Mouse (Mus musculus) mouse embryonic stem cell (cell line): ENCODE measurements around the gene Gnai1.

ENCODE experiments used
- in situ Hi-C, 2 experiments: fragments of 300-500 bp; cut with MboI; formaldehyde crosslinking; loops; 1 replicate in 1 of 2; 3 replicates in 1 of 2; pipeline ENCODE4 v1.14.3; 2019 to 2020; ENCODE audit warnings: low sequenced_read_pairs in 2 of 2, low pct_unique_long_range_greater_than_20kb in 1 of 2, mixed read lengths in 1 of 2; ENCODE audit not compliant: unreplicated experiment in 1 of 2

Gnai1 gene

GRCm38 (mm10) chr5:18292744-18293143, 67.4 kb downstream of the Gnai1 start:
- in situ Hi-C loops, result no loop called here

- in situ Hi-C loops, result no loop called here
Observed at GRCm38 (mm10) chr5:18289530-18289929, 70.6 kb downstream of the Gnai1 start.

GRCm38 (mm10) chr5:18288694-18289093, 71.5 kb downstream of the Gnai1 start:
- in situ Hi-C loops, result no loop called here

- in situ Hi-C loops, result no loop called here
Observed at GRCm38 (mm10) chr5:18288079-18288478, 72.1 kb downstream of the Gnai1 start.

DNA sequence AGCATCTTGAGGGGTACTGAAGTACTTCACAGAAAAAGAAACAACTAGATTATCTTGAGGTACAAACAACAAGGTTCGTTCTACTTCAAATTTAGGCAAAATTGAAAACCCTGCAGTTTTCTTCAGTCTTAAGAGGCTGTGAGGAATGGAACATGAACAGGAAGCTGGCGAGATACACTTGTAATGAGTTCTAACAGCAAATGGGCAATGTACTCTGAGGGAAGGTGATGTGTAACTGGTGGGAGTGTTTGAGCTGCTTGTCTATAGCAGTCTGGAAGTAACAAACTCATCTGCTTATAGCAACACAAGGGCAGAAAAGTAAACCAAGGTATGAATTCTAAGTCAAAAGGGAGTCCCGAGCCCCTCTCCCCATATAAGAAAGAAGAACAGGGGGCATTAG, 78.1 kb downstream of the Gnai1 start:
- in situ Hi-C loops, result no loop called here

DNA sequence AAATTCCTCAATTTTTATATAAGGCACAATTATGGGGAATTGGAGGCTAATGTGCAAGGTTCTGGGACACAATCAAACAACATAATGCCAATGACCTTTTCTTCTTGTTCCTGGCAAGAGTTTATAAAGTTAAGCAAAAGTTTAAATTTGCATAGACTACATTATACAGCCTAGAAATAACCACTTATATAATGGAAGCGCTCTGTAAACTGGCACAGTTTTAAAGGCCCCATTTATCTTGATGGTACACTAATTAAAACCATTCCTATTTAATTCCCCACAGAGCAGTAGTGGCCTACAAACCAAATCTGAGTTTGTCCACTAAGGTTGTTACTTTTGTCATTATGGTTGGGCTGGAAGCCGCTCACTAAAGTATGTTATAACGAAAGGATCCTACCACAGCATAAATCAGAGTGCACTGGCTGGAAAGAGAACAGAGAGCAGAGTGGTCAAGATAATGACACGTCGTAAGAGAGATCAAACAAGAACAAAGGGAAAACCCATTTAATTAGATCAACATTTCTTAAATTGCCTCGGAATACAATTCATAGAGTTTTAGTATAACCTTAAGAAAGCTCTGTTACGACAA, 85.7 kb downstream of the Gnai1 start:
- in situ Hi-C loops, result no loop called here

DNA sequence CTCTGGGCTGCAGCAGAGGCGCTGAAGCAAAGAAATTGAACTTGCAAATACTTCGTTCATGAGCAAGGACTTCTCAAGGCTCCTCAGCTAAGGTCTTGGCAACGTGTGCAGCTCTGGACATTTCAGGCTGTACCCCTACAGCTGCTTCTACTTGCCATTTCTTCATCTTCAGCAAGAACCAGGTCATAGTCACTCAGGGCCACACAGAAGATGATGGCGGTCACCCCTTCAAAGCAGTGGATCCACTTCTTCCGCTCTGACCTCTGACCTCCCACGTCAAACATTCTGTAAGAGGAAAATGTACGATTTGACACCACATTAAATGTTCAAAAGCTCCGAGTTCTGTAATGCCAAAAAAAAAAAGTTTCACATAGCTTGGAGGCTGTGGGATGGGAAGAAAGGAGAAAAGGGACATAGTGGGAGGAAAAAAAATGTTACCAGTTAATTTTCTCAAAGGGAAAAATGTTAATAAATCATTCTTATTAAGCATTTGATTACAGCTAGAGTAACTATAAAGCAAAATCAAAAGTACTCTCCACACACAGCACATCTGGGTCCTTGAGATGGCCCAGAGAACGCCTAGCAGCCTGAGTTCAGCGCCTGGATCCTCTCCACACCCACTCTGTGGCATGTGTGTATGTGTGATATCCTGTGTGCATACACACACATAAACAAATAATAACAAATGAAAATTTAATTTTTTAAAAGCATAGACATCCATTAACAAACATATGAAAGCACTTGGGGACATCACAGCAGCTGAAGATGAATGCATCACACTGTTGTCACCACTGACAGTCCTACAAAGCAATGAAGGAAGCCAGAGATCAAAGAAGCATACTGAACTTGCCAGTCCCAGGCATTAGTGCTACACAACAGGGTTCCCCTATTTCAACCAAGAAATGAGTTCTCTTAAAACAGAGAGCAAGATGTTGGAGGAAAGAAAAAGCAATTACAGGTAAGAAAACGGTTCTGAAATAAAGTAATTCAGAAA, 86.6 kb downstream of the Gnai1 start:
- in situ Hi-C loops, result no loop called here

DNA sequence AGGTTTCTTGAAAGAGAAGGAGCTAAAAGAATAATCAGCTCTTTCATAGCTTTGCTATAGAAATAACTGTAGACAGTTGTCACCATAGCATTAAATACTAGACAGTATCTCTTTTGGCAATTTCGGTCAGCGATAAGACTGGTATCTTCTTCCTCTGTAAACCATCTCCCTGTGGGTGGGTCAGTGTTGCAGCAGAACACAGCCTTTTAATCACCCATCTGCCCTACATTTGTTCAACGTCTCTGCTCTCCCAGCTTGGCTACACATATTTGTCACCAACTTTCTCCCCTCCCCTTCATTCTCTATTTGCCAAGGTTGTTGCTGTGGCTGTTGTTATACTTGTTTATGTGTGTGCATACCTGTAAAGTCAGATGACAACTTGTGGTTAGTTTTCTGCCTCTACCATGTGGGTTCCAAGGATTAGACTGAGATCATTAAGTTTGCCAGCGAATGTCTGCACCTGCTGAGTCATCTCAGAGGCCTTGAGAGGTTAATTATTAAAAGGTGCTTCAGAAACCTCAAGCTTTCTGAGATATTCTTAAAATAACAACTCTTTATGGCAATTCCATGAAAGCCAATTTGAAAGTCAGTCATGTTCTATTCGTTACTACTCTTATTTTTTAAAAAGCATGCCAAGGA, 109.7 kb downstream of the Gnai1 start:
- in situ Hi-C loops, result no loop called here

DNA sequence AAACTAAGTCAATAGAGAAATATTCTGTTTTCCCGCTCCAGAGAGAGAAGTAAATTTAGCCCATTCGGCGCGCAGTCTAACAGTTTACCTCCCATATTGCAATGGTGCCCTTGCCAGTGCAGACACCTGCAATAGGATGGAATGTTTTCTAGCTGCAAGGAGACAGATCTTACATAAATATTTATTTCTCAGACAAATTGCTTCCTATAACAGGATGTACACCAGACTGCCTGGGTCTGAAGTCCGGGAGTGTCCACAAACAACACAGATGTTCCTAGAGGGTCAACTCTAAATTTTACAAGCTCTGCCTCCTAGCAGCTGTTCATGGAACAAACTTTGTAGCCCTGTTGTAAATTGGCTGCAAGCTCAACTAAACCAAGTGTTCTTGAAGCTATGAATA, 111.0 kb downstream of the Gnai1 start:
- in situ Hi-C loops, result no loop called here

DNA sequence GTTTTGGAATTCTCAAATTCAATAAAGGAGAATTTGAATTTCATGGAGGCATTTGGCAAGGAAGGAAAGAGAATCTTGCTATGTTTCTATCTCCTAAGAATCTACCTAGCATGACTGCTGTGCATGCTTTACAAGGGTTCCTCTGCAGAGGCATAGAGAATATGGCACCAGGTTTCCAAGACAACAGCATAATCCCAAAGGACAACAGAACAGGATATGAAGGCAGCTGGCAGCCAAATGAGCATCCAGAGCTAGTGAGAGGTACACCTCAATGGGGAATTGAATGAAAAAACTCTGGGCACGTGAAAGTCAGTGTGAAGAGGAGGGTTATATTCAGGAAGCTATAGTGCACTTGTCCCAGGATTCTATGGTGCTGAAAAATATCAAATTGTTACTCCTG, 130.8 kb downstream of the Gnai1 start:
- in situ Hi-C loops, result no loop called here

DNA sequence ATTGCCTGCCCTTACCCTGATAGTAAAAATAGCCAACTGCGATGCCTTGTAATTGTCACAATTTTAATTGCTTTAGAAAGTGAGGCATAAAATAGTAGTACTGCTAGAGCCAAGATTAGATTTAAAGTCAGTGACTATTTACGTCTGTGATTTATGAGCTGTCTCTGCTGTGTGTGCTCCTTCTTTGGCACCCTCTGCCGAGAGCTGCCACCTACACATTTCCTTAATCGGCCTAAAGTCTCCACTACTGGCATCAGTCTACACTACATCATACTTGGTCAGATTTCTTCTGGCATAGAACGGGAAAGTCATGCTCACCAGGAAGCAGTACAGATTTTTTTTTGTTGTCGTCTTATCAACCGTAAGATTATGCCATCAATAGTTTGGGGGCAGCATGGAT, 131.3 kb downstream of the Gnai1 start:
- in situ Hi-C loops, result no loop called here

GRCm38 (mm10) chr5:18220873-18221272, 139.3 kb downstream of the Gnai1 start:
- in situ Hi-C loops, result no loop called here

- in situ Hi-C loops, result no loop called here
Observed at GRCm38 (mm10) chr5:18218292-18218691, 141.9 kb downstream of the Gnai1 start.

GRCm38 (mm10) chr5:18217856-18218255, 142.3 kb downstream of the Gnai1 start:
- in situ Hi-C loops, result no loop called here
